Mouse (Mus musculus): ENCODE data around the gene Pigt. TPM values are rescaled to one million over a fixed set of nuclear protein-coding genes. Genes with fewer than 3 reads are reported as not detected.

The Pigt gene
- polyA plus RNA-seq, 2 experiments: 21.7 to 25.6 TPM

DNA sequence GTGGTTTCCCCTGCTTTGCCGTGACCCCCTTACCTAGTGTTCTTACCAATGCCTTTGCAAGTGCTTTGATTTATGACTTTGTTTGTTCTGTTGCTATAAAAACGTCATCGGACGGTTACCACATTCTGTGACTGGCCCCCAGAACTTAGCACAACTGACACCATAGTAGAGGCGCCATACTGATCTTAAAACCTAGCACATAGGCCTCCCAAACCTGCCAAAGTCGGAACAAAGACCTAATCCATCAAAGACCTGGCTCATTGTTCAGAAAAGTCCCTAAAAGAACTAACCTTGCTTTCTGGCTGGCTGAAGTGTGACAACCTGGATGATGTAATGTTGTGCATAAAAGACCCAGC is 21.8 kb downstream of the Pigt start:
- no peak for TF ChIP-seq CTCF (IDR thresholded peaks at IDR 0.05; ENCODE audit: low read depth)
- Histone ChIP-seq H3K27ac (no peak overlapping the region), H3K9ac (replicated peaks) (no peak overlapping the region), H3K4me1 (replicated peaks; ENCODE audit: control insufficient read depth in 2 of 2, insufficient read depth in 2 of 2, low read length in 1 of 2) (no peaks in the 10 kb centered on the region; a peak in 1 of 4 replicates), H3K4me3 (ENCODE audit: insufficient read depth in 1 of 2, low read depth in 2 of 2, low read length in 2 of 2) (no peak overlapping the region), H3K27me3 (ENCODE audit: control insufficient read depth, insufficient read depth, low read length) (no peaks in the 10 kb centered on the region), H3K9me3 (ENCODE audit: control insufficient read depth, low read length) (no peaks in the 10 kb centered on the region), H3K36me3 (replicated peaks; ENCODE audit: control insufficient read depth, insufficient read depth, low read depth) (no peaks in the 10 kb centered on the region), H3K4me2 (ENCODE audit: low read depth) (no peak overlapping the region)
- ATAC-seq (ENCODE audit: insufficient read depth) (no peak), DNase-seq (ENCODE audit: low read depth in 3 of 3, low spot score in 3 of 3) (no peak)
- 36% methylated on average over 6 of the region's 6 CpGs for WGBS (ENCODE audit: insufficient replicate concordance)

DNA sequence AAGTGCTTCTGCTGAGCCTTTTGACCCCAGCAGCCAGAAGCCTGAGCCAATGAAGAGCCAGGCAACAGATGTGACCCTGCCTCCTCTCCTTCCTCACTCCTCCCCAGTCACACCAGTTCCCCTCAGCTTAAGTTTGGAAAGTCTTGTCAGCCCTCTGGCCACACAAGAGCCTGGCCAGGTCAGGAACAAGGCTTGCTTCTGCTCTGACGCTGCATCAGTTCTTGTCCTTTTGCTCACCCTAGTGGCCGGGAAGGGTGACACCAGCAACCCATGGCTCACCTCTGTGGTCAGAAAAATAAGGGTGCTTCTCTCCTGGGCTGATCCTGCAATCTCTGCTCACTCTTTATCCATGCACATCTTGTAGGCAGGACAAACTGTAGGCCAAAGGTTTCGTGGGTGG is 23.5 kb downstream of the Pigt start:
- H3K9ac ChIP-seq (replicated peaks): no peak overlapping the region
- H3K27ac ChIP-seq: no peak overlapping the region
- TF ChIP-seq CTCF (IDR thresholded peaks at IDR 0.05; ENCODE audit: low read depth): peak; percentile 78
- no peak for TF ChIP-seq EP300 (IDR thresholded peaks at IDR 0.05; ENCODE audit: low read depth)
- no peak overlapping the region for H3K4me2 ChIP-seq (ENCODE audit: low read depth)
- H3K27me3 ChIP-seq (ENCODE audit: control insufficient read depth, insufficient read depth, low read length): no peaks in the 10 kb centered on the region
- H3K9me3 ChIP-seq (ENCODE audit: control insufficient read depth, low read length): no peaks in the 10 kb centered on the region
- H3K4me3 ChIP-seq (ENCODE audit: insufficient read depth in 1 of 2, low read depth in 2 of 2, low read length in 2 of 2): no peak overlapping the region
- H3K4me1 ChIP-seq (replicated peaks; ENCODE audit: control insufficient read depth in 2 of 2, insufficient read depth in 2 of 2, low read length in 1 of 2): no peaks in the 10 kb centered on the region; a peak in 1 of 4 replicates
- no peaks in the 10 kb centered on the region for H3K36me3 ChIP-seq (replicated peaks; ENCODE audit: control insufficient read depth, insufficient read depth, low read depth)
- DNase-seq (ENCODE audit: low read depth in 3 of 3, low spot score in 3 of 3) (no peak), ATAC-seq (ENCODE audit: insufficient read depth) (0 out of 2 replicates have a peak, but pooled peaks have one; percentile 21)
- 7% methylated on average over 3 of the region's 3 CpGs for whole genome bisulfite sequencing (ENCODE audit: insufficient replicate concordance)

DNA sequence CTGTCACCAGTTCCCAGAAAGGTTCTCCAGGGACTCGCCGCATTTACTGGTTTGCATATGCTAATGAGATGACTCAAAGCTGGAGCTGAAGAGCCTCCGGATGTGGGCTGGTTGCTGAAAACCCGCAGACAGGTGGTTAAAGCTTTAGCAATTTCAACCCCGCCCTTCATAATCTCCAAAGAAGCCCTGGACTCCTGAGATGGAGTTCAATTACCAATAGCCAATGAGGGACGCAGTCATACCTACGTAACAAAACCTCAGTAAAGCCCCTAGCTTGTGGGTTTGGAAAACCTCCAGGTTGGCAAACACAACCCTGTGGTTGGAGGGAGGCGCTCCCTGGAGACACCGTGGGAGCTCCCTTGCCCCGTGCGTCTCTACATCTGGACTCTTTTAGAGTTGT is 24.5 kb downstream of the Pigt start:
- 3% methylated on average over 11 of the region's 11 CpGs for WGBS (ENCODE audit: insufficient replicate concordance)
- Histone ChIP-seq H3K9me3 (ENCODE audit: control insufficient read depth, low read length) (no peaks in the 10 kb centered on the region), H3K27ac (no peak overlapping the region), H3K4me2 (ENCODE audit: low read depth) (no peak overlapping the region), H3K4me3 (ENCODE audit: insufficient read depth in 1 of 2, low read depth in 2 of 2, low read length in 2 of 2) (no peak overlapping the region), H3K9ac (replicated peaks) (no peak overlapping the region), H3K36me3 (replicated peaks; ENCODE audit: control insufficient read depth, insufficient read depth, low read depth) (no peaks in the 10 kb centered on the region), H3K27me3 (ENCODE audit: control insufficient read depth, insufficient read depth, low read length) (no peaks in the 10 kb centered on the region), H3K4me1 (replicated peaks; ENCODE audit: control insufficient read depth in 2 of 2, insufficient read depth in 2 of 2, low read length in 1 of 2) (no peaks in the 10 kb centered on the region; a peak in 1 of 4 replicates)
- no peak for TF ChIP-seq EP300 (IDR thresholded peaks at IDR 0.05; ENCODE audit: low read depth)
- no peak for TF ChIP-seq CTCF (IDR thresholded peaks at IDR 0.05; ENCODE audit: low read depth)
- ATAC-seq (ENCODE audit: insufficient read depth): no peak
- peak in 1 of 3 experiments; percentile 33 for DNase-seq (ENCODE audit: low read depth in 3 of 3, low spot score in 3 of 3)

DNA sequence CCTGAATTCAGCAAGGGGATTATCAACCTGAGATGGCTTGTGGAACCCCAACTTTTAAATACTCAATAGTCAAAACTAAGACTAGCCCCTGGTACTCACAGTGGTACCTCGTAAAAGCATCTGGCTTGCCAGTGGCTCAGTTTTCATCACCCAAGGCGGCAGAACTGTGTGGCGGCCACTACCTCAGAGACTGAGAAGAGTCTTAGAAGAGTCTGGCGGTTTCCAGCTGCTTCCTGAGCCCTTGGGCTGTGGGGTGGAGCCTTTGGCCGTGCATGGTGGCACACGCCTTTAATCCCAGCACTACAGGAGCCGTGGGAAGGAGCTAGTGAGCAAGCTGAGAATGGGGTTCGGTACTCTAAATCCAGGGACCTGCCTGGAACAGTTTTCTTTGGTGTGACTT is 25.0 kb downstream of the Pigt start:
- Histone ChIP-seq H3K27me3 (ENCODE audit: control insufficient read depth, insufficient read depth, low read length) (no peaks in the 10 kb centered on the region), H3K27ac (no peak overlapping the region), H3K9me3 (ENCODE audit: control insufficient read depth, low read length) (no peaks in the 10 kb centered on the region), H3K4me1 (replicated peaks; ENCODE audit: control insufficient read depth in 2 of 2, insufficient read depth in 2 of 2, low read length in 1 of 2) (no peaks in the 10 kb centered on the region; a peak in 1 of 4 replicates), H3K9ac (replicated peaks) (no peak overlapping the region), H3K4me3 (ENCODE audit: insufficient read depth in 1 of 2, low read depth in 2 of 2, low read length in 2 of 2) (no peak overlapping the region), H3K4me2 (ENCODE audit: low read depth) (no peak overlapping the region), H3K36me3 (replicated peaks; ENCODE audit: control insufficient read depth, insufficient read depth, low read depth) (no peaks in the 10 kb centered on the region)
- no peak for DNase-seq (ENCODE audit: low read depth in 3 of 3, low spot score in 3 of 3)
- TF ChIP-seq EP300 (IDR thresholded peaks at IDR 0.05; ENCODE audit: low read depth) (no peak), CTCF (IDR thresholded peaks at IDR 0.05; ENCODE audit: low read depth) (no peak)
- 13% methylated on average over 8 of the region's 8 CpGs for WGBS (ENCODE audit: insufficient replicate concordance)
- no peak for ATAC-seq (ENCODE audit: insufficient read depth)

DNA sequence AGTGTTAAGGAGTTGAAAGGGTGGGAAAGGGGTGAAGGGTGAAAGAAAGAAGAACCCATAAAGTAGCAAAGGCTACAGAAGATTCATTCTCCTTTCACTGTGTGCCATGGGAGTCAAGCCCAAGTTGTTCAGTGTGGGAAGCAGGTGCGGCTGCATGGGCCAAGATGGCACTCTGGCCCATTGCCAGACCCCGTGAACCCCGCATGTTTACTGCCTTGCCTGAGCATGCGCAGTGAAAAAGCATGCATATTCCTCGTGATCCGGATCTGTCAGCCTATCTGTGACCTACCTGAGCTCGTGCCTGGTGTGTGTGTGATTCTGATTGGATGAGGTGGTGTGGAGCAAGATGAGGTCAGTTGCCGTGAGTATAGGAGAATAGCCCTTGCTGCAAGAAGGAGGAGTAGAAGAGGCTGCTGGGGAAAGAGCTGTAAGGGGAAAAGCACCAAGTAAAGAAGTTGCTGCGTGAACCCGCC is 26.0 kb downstream of the Pigt start:
- Histone ChIP-seq H3K36me3 (replicated peaks; ENCODE audit: control insufficient read depth, insufficient read depth, low read depth) (no peaks in the 10 kb centered on the region), H3K4me1 (replicated peaks; ENCODE audit: control insufficient read depth in 2 of 2, insufficient read depth in 2 of 2, low read length in 1 of 2) (no peaks in the 10 kb centered on the region; a peak in 1 of 4 replicates), H3K4me2 (ENCODE audit: low read depth) (no peak overlapping the region), H3K4me3 (ENCODE audit: insufficient read depth in 1 of 2, low read depth in 2 of 2, low read length in 2 of 2) (no peak overlapping the region), H3K9ac (replicated peaks) (no peak overlapping the region), H3K27ac (no peak overlapping the region), H3K27me3 (ENCODE audit: control insufficient read depth, insufficient read depth, low read length) (no peaks in the 10 kb centered on the region), H3K9me3 (ENCODE audit: control insufficient read depth, low read length) (no peaks in the 10 kb centered on the region)
- TF ChIP-seq CTCF (IDR thresholded peaks at IDR 0.05; ENCODE audit: low read depth) (no peak), EP300 (IDR thresholded peaks at IDR 0.05; ENCODE audit: low read depth) (no peak)
- ATAC-seq (ENCODE audit: insufficient read depth) (no peak), DNase-seq (ENCODE audit: low read depth in 3 of 3, low spot score in 3 of 3) (no peak)
- WGBS (ENCODE audit: insufficient replicate concordance): 52% methylated on average over 10 of the region's 10 CpGs
